Mouse (Mus musculus) cerebellum, adult 9-11 months (tissue): ENCODE data around the gene Nos1ap.

Experiments used
- DNase-seq: peaks from one replicate; pipeline ENCODE4 v3.0.0; 2022

Nos1ap gene

GRCm38 (mm10) chr1:170539507-170539906, 50.2 kb downstream of the Nos1ap start:
- DNase-seq = no peak

- DNase-seq = peak; percentile 73
Observed at GRCm38 (mm10) chr1:170538481-170539061, 51.1 kb downstream of the Nos1ap start.

GRCm38 (mm10) chr1:170536344-170536743, 53.3 kb downstream of the Nos1ap start:
- no peak for DNase-seq

- no peak for DNase-seq
Observed at GRCm38 (mm10) chr1:170535221-170535620, 54.4 kb downstream of the Nos1ap start.

GRCm38 (mm10) chr1:170531286-170531685, 58.4 kb downstream of the Nos1ap start:
- DNase-seq = no peak

- DNase-seq = no peak
Observed at GRCm38 (mm10) chr1:170530456-170530855, 59.2 kb downstream of the Nos1ap start.

GRCm38 (mm10) chr1:170522891-170523290, 66.8 kb downstream of the Nos1ap start:
- no peak for DNase-seq

GRCm38 (mm10) chr1:170521520-170522205, 68.0 kb downstream of the Nos1ap start:
- peak; percentile 62 for DNase-seq

GRCm38 (mm10) chr1:170520206-170520605, 69.5 kb downstream of the Nos1ap start:
- no peak for DNase-seq

GRCm38 (mm10) chr1:170519631-170520030, 70.0 kb downstream of the Nos1ap start:
- no peak for DNase-seq

- no peak for DNase-seq
Observed at GRCm38 (mm10) chr1:170516182-170516581, 73.5 kb downstream of the Nos1ap start.

- no peak for DNase-seq
Observed at GRCm38 (mm10) chr1:170515455-170515854, 74.2 kb downstream of the Nos1ap start.

GRCm38 (mm10) chr1:170514226-170514625, 75.4 kb downstream of the Nos1ap start:
- DNase-seq = no peak

GRCm38 (mm10) chr1:170512429-170513097, 77.1 kb downstream of the Nos1ap start:
- no peak for DNase-seq

- no peak for DNase-seq
Observed at GRCm38 (mm10) chr1:170510595-170511240, 78.9 kb downstream of the Nos1ap start.

GRCm38 (mm10) chr1:170506309-170506708, 83.4 kb downstream of the Nos1ap start:
- peak; percentile 30 for DNase-seq

- no peak for DNase-seq
Observed at GRCm38 (mm10) chr1:170505107-170505506, 84.6 kb downstream of the Nos1ap start.

GRCm38 (mm10) chr1:170504378-170504777, 85.3 kb downstream of the Nos1ap start:
- DNase-seq = no peak

GRCm38 (mm10) chr1:170503277-170503739, 86.4 kb downstream of the Nos1ap start:
- DNase-seq = no peak

- no peak for DNase-seq
Observed at GRCm38 (mm10) chr1:170502491-170503276, 87.0 kb downstream of the Nos1ap start.

- no peak for DNase-seq
Observed at GRCm38 (mm10) chr1:170501970-170502369, 87.7 kb downstream of the Nos1ap start.

- no peak for DNase-seq
Observed at GRCm38 (mm10) chr1:170501556-170501955, 88.1 kb downstream of the Nos1ap start.

- DNase-seq = no peak
Observed at GRCm38 (mm10) chr1:170499891-170500290, 89.8 kb downstream of the Nos1ap start.
